Mouse (Mus musculus): Measurements from ENCODE around the gene Mtrex. TPM values are rescaled to one million over a fixed set of nuclear protein-coding genes. Genes with fewer than 3 reads are reported as not detected.

Mtrex gene
- 64.5 and 79.1 TPM in 2 replicates for polyA plus RNA-seq (2014; fragmentation: Nextera tagmentation; extraction: Ambion mirVana)

- DNase-seq (ENCODE audit: low spot score) (peak; percentile 99), ATAC-seq (replicated peaks; ENCODE audit: low FRiP score, low TSS enrichment, low read depth) (peak; percentile 98)
- peaks cover 20% of the 10 kb centered on the region for H3K4me1 ChIP-seq (replicated peaks; ENCODE audit: control insufficient read depth, insufficient read depth, low read length)
- no peaks in the 10 kb centered on the region for H3K27me3 ChIP-seq (replicated peaks; ENCODE audit: control insufficient read depth, insufficient read depth, low read length)
- peak within 1 kb of the TSS; percentile 75 for H3K4me2 ChIP-seq (ENCODE audit: low read length)
- H3K36me3 ChIP-seq (ENCODE audit: control insufficient read depth, insufficient read depth, low read length), result peaks cover 15% of the 10 kb centered on the region
- peak within 1 kb of the TSS; percentile 86 for H3K27ac ChIP-seq (ENCODE audit: low read depth)
- H3K9me3 ChIP-seq (ENCODE audit: control insufficient read depth, low read length), result no peaks in the 10 kb centered on the region
- peak within 1 kb of the TSS; percentile 95 for H3K4me3 ChIP-seq (ENCODE audit: low read depth, low read length)
- WGBS, result under 1% methylated on average over 57 of the region's 57 CpGs
- H3K9ac ChIP-seq (ENCODE audit: low read length), result peak within 1 kb of the TSS; percentile 88
Observed at GRCm38 (mm10) chr13:112927287-112928001, at the start of gene Mtrex, which contains the start of gene Dhx29. Mtrex (minus strand) TSS chr13:112927398. Dhx29 (plus strand) TSS chr13:112927454.

DNA sequence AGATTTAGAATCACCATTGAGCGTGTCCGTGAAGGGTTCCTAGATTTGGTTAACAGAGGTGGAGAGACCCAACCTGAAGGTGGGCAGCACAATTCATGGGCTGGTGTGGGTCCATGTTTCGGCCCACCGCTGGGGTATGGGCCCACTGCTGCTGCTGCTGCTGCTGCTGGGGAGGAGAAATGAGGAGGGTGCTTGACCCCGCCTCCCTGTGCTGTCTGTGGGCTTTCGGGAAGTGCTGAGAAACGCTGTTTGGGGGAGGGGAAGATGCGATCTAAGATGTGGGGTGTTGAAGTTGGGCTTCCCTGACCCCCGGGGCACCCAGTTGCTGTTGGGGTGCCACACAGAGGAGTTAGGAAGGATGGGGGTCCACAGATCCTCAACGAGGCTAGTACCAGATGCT lies 49.5 kb upstream of the Mtrex start:
- 36% methylated on average over 10 of the region's 10 CpGs for WGBS
- Histone ChIP-seq H3K27ac (ENCODE audit: low read depth) (no peak overlapping the region), H3K27me3 (replicated peaks; ENCODE audit: control insufficient read depth, insufficient read depth, low read length) (peaks cover 22% of the 10 kb centered on the region; the same call in 1 of the 2 replicates), H3K4me1 (replicated peaks; ENCODE audit: control insufficient read depth, insufficient read depth, low read length) (no peaks in the 10 kb centered on the region), H3K4me3 (ENCODE audit: low read depth, low read length) (no peak overlapping the region), H3K36me3 (ENCODE audit: control insufficient read depth, insufficient read depth, low read length) (no peaks in the 10 kb centered on the region), H3K9me3 (ENCODE audit: control insufficient read depth, low read length) (no peaks in the 10 kb centered on the region), H3K4me2 (ENCODE audit: low read length) (peak overlapping the region; percentile 31; the same call in 1 of the 2 replicates), H3K9ac (ENCODE audit: low read length) (no peak overlapping the region)
- DNase-seq (ENCODE audit: low spot score), result no peak
- ATAC-seq (replicated peaks; ENCODE audit: low FRiP score, low TSS enrichment, low read depth), result no peak

- DNase-seq (ENCODE audit: low spot score), result no peak
- H3K9me3 ChIP-seq (ENCODE audit: control insufficient read depth, low read length), result no peaks in the 10 kb centered on the region
- ATAC-seq (replicated peaks; ENCODE audit: low FRiP score, low TSS enrichment, low read depth), result no peak
- no peaks in the 10 kb centered on the region for H3K27me3 ChIP-seq (replicated peaks; ENCODE audit: control insufficient read depth, insufficient read depth, low read length)
- H3K36me3 ChIP-seq (ENCODE audit: control insufficient read depth, insufficient read depth, low read length), result peaks cover 37% of the 10 kb centered on the region
- 90% methylated on average over 5 of the region's 5 CpGs for WGBS
- no peak overlapping the region for H3K4me3 ChIP-seq (ENCODE audit: low read depth, low read length)
- no peak overlapping the region for H3K4me2 ChIP-seq (ENCODE audit: low read length)
- no peak overlapping the region for H3K27ac ChIP-seq (ENCODE audit: low read depth)
- H3K9ac ChIP-seq (ENCODE audit: low read length), result no peak overlapping the region
- H3K4me1 ChIP-seq (replicated peaks; ENCODE audit: control insufficient read depth, insufficient read depth, low read length), result no peaks in the 10 kb centered on the region
Observed at GRCm38 (mm10) chr13:112967267-112967666, 40.1 kb upstream of the Mtrex start.

GRCm38 (mm10) chr13:112964421-112964820 lies 37.2 kb upstream of the Mtrex start:
- Histone ChIP-seq H3K27me3 (replicated peaks; ENCODE audit: control insufficient read depth, insufficient read depth, low read length) (no peaks in the 10 kb centered on the region), H3K4me2 (ENCODE audit: low read length) (no peak overlapping the region), H3K9me3 (ENCODE audit: control insufficient read depth, low read length) (no peaks in the 10 kb centered on the region), H3K27ac (ENCODE audit: low read depth) (no peak overlapping the region), H3K4me1 (replicated peaks; ENCODE audit: control insufficient read depth, insufficient read depth, low read length) (no peaks in the 10 kb centered on the region), H3K36me3 (ENCODE audit: control insufficient read depth, insufficient read depth, low read length) (peaks cover 41% of the 10 kb centered on the region), H3K9ac (ENCODE audit: low read length) (no peak overlapping the region), H3K4me3 (ENCODE audit: low read depth, low read length) (no peak overlapping the region)
- WGBS, result 92% methylated on average over 12 of the region's 12 CpGs
- ATAC-seq (replicated peaks; ENCODE audit: low FRiP score, low TSS enrichment, low read depth) (no peak), DNase-seq (ENCODE audit: low spot score) (no peak)

DNA sequence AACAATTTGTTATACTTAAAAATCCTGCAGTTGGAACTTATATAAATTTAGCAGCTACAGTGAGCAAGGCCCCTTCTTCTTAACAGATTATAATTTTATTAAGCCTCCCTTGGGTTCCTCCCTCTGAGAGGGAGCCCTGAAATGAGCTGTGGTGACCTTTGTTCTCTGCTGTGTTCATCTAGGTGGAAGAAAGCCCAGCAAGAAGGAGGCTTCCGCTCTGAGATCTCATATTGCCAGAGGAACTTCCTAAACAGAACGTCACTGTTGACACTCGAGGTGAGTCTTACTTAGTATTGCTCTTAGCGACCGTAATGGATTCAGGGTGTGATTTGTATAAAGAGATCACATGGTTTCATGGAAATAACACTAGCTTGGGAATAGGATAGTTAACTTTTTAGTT lies 35.9 kb upstream of the Mtrex start:
- ATAC-seq (replicated peaks; ENCODE audit: low FRiP score, low TSS enrichment, low read depth), result no peak
- no peaks in the 10 kb centered on the region for H3K9me3 ChIP-seq (ENCODE audit: control insufficient read depth, low read length)
- DNase-seq (ENCODE audit: low spot score), result no peak
- H3K4me3 ChIP-seq (ENCODE audit: low read depth, low read length), result no peak overlapping the region
- H3K9ac ChIP-seq (ENCODE audit: low read length), result no peak overlapping the region
- no peaks in the 10 kb centered on the region for H3K27me3 ChIP-seq (replicated peaks; ENCODE audit: control insufficient read depth, insufficient read depth, low read length)
- no peak overlapping the region for H3K27ac ChIP-seq (ENCODE audit: low read depth)
- H3K4me2 ChIP-seq (ENCODE audit: low read length), result no peak overlapping the region
- 78% methylated on average over 5 of the region's 5 CpGs for WGBS
- peaks cover 38% of the 10 kb centered on the region for H3K36me3 ChIP-seq (ENCODE audit: control insufficient read depth, insufficient read depth, low read length)
- no peaks in the 10 kb centered on the region for H3K4me1 ChIP-seq (replicated peaks; ENCODE audit: control insufficient read depth, insufficient read depth, low read length)

- Histone ChIP-seq H3K9me3 (ENCODE audit: control insufficient read depth, low read length) (no peaks in the 10 kb centered on the region), H3K9ac (ENCODE audit: low read length) (no peak overlapping the region), H3K27me3 (replicated peaks; ENCODE audit: control insufficient read depth, insufficient read depth, low read length) (no peaks in the 10 kb centered on the region), H3K4me1 (replicated peaks; ENCODE audit: control insufficient read depth, insufficient read depth, low read length) (no peaks in the 10 kb centered on the region), H3K4me2 (ENCODE audit: low read length) (no peak overlapping the region), H3K27ac (ENCODE audit: low read depth) (no peak overlapping the region), H3K36me3 (ENCODE audit: control insufficient read depth, insufficient read depth, low read length) (peaks cover 67% of the 10 kb centered on the region), H3K4me3 (ENCODE audit: low read depth, low read length) (no peak overlapping the region)
- ATAC-seq (replicated peaks; ENCODE audit: low FRiP score, low TSS enrichment, low read depth) (no peak), DNase-seq (ENCODE audit: low spot score) (no peak)
- WGBS, result 93% methylated on average over 8 of the region's 8 CpGs
Observed at GRCm38 (mm10) chr13:112954067-112954466, 26.9 kb upstream of the Mtrex start.

DNA sequence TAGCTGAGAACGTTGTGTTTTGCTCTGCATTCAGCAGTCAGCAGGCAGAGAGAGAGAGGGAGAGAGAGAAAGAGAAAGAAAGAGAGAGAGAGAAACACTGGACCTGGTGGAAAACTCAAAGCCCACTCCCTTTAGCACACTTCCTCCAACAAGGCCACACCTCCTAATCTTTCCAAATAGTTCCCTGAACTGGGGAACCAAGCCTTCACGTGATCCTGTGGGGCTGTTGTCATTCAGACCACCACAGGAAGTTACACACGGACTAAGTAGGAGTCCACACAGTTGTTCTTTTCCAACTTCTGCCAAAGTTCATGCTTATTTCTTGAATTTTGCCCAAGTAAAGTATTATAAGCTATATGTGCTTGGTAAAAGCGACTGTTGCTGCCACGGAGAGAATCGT lies 18.7 kb upstream of the Mtrex start:
- no peaks in the 10 kb centered on the region for H3K4me1 ChIP-seq (replicated peaks; ENCODE audit: control insufficient read depth, insufficient read depth, low read length)
- no peaks in the 10 kb centered on the region for H3K9me3 ChIP-seq (ENCODE audit: control insufficient read depth, low read length)
- WGBS, result 85% methylated on average over 6 of the region's 6 CpGs
- H3K27ac ChIP-seq (ENCODE audit: low read depth), result no peak overlapping the region
- DNase-seq (ENCODE audit: low spot score), result no peak
- no peak overlapping the region for H3K9ac ChIP-seq (ENCODE audit: low read length)
- ATAC-seq (replicated peaks; ENCODE audit: low FRiP score, low TSS enrichment, low read depth), result no peak
- H3K4me2 ChIP-seq (ENCODE audit: low read length), result no peak overlapping the region
- no peak overlapping the region for H3K4me3 ChIP-seq (ENCODE audit: low read depth, low read length)
- H3K27me3 ChIP-seq (replicated peaks; ENCODE audit: control insufficient read depth, insufficient read depth, low read length), result no peaks in the 10 kb centered on the region
- peaks cover 59% of the 10 kb centered on the region for H3K36me3 ChIP-seq (ENCODE audit: control insufficient read depth, insufficient read depth, low read length)

GRCm38 (mm10) chr13:112945312-112945711 lies 18.1 kb upstream of the Mtrex start:
- DNase-seq (ENCODE audit: low spot score) (no peak), ATAC-seq (replicated peaks; ENCODE audit: low FRiP score, low TSS enrichment, low read depth) (no peak)
- Histone ChIP-seq H3K4me1 (replicated peaks; ENCODE audit: control insufficient read depth, insufficient read depth, low read length) (no peaks in the 10 kb centered on the region), H3K9ac (ENCODE audit: low read length) (no peak overlapping the region), H3K4me3 (ENCODE audit: low read depth, low read length) (no peak overlapping the region), H3K9me3 (ENCODE audit: control insufficient read depth, low read length) (no peaks in the 10 kb centered on the region), H3K27me3 (replicated peaks; ENCODE audit: control insufficient read depth, insufficient read depth, low read length) (no peaks in the 10 kb centered on the region), H3K4me2 (ENCODE audit: low read length) (no peak overlapping the region), H3K36me3 (ENCODE audit: control insufficient read depth, insufficient read depth, low read length) (peaks cover 54% of the 10 kb centered on the region), H3K27ac (ENCODE audit: low read depth) (no peak overlapping the region)
- WGBS, result 93% methylated on average over 9 of the region's 9 CpGs

DNA sequence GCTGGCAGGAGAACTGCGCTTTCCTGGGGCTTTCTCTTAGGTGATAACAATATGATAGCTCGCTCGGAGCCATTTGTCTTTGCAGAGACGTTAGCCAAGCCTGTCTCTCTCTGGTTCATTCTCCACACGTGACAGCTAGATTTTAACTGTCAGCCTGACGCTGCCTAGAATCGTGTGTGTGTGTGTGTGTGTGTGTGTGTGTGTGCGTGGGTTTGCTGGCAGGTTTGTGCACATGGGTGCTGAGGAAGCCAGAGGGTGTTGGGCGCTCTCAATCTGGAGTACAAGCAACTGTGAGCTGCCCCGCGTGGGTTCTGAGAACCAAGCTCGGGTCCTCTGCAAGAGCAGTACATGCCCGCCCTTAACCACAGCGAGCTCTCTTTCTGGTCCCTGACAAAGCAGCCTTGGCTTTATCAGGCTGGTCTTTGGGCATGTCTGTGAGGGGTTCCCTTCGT lies 14.7 kb upstream of the Mtrex start:
- Histone ChIP-seq H3K4me1 (replicated peaks; ENCODE audit: control insufficient read depth, insufficient read depth, low read length) (no peaks in the 10 kb centered on the region), H3K27me3 (replicated peaks; ENCODE audit: control insufficient read depth, insufficient read depth, low read length) (no peaks in the 10 kb centered on the region), H3K4me2 (ENCODE audit: low read length) (no peak overlapping the region), H3K9ac (ENCODE audit: low read length) (no peak overlapping the region), H3K9me3 (ENCODE audit: control insufficient read depth, low read length) (no peaks in the 10 kb centered on the region), H3K4me3 (ENCODE audit: low read depth, low read length) (no peak overlapping the region), H3K36me3 (ENCODE audit: control insufficient read depth, insufficient read depth, low read length) (peaks cover 43% of the 10 kb centered on the region), H3K27ac (ENCODE audit: low read depth) (no peak overlapping the region)
- DNase-seq (ENCODE audit: low spot score) (no peak), ATAC-seq (replicated peaks; ENCODE audit: low FRiP score, low TSS enrichment, low read depth) (no peak)
- 53% methylated on average over 15 of the region's 15 CpGs for WGBS

All from intestine, embryonic 14.5 days (tissue).